Mouse (Mus musculus): ENCODE measurements around the gene Lats2.

GRCm38 (mm10) chr14:57708580-57708979, 49.6 kb downstream of the Lats2 start:
- TF ChIP-seq CTCF (IDR thresholded peaks at IDR 0.05; ENCODE audit: borderline replicate concordance, insufficient read depth, low read length): no peak
- TF ChIP-seq POLR2A (IDR thresholded peaks at IDR 0.05; ENCODE audit: low read depth, low read length): no peak

All from embryonic fibroblast, embryonic 13.5 days (primary cell).